Mouse (Mus musculus): ENCODE results near the gene Nr1d1. TPM values are rescaled to one million over a fixed set of nuclear protein-coding genes. Genes with fewer than 3 reads are reported as not detected.

Nr1d1 gene
- total and polyA plus RNA-seq, 3 experiments: 2.0 to 5.6 TPM; not detected in 1

DNA sequence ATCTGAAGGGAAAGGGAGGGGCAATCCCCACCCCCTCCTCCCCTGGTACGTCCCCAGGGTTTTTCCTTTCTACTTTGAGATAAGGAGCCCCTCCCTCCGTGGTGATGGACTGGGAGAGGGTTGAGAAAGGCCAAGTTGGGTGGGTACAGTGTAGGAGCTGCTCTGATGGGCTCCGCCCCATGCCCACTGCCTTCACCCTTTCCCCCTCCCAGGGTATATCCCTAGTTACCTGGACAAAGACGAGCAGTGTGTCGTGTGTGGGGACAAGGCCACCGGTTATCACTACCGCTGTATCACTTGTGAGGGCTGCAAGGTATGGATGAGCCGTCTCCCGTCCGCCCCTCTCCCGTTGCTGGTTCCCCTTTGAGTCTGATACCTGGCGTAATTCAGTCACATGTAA, 18.4 kb downstream of the Nr1d1 start:
- H3K79me2 ChIP-seq (ENCODE audit: control insufficient read depth, insufficient read depth, low read length, poor library complexity): peaks cover 5% of the 10 kb centered on the region
- no peaks in the 10 kb centered on the region for H3K27me3 ChIP-seq (ENCODE audit: control insufficient read depth in 1 of 2, insufficient read depth in 2 of 2, low read length in 2 of 2)
- no peak overlapping the region for H3K4me3 ChIP-seq (ENCODE audit: control insufficient read depth in 1 of 2, insufficient read depth in 1 of 2, low read depth in 2 of 2, low read length in 2 of 2)
- no peak for TF ChIP-seq ETS1 (IDR thresholded peaks at IDR 0.05; ENCODE audit: low read depth, low read length)
- no peak for TF ChIP-seq SMC3 (IDR thresholded peaks at IDR 0.05; ENCODE audit: low read depth, low read length)
- no peak for TF ChIP-seq NELFE (IDR thresholded peaks at IDR 0.05; ENCODE audit: low read depth, low read length)
- no peak for TF ChIP-seq E2F4 (IDR thresholded peaks at IDR 0.05; ENCODE audit: borderline replicate concordance, low read depth, low read length)
- TF ChIP-seq USF2 (IDR thresholded peaks at IDR 0.05; ENCODE audit: borderline replicate concordance in 1 of 2, insufficient read depth in 1 of 2, low read depth in 1 of 2, low read length in 2 of 2): no peak
- no peak for TF ChIP-seq JUND (IDR thresholded peaks at IDR 0.05; ENCODE audit: low read depth, low read length)
- TF ChIP-seq MYC (IDR thresholded peaks at IDR 0.05; ENCODE audit: low read depth, low read length): no peak
- no peak for TF ChIP-seq ZC3H11A (IDR thresholded peaks at IDR 0.05; ENCODE audit: low read depth, low read length)
- no peak for TF ChIP-seq EP300 (IDR thresholded peaks at IDR 0.05; ENCODE audit: low read depth in 1 of 2, low read length in 2 of 2)
- TF ChIP-seq GABPA (IDR thresholded peaks at IDR 0.05; ENCODE audit: low read depth, low read length): no peak
- no peak for TF ChIP-seq HCFC1 (IDR thresholded peaks at IDR 0.05; ENCODE audit: low read depth, low read length)
- TF ChIP-seq TAL1 (IDR thresholded peaks at IDR 0.05; ENCODE audit: low read length): no peak
- no peak for TF ChIP-seq ZMIZ1 (IDR thresholded peaks at IDR 0.05; ENCODE audit: low read depth, low read length)
- TF ChIP-seq BHLHE40 (IDR thresholded peaks at IDR 0.05; ENCODE audit: borderline replicate concordance, low read depth, low read length): no peak
- TF ChIP-seq UBTF (IDR thresholded peaks at IDR 0.05; ENCODE audit: borderline replicate concordance, insufficient read depth, low read depth, low read length): no peak
- TF ChIP-seq USF1 (IDR thresholded peaks at IDR 0.05; ENCODE audit: low read depth, low read length): no peak
- TF ChIP-seq TCF12 (IDR thresholded peaks at IDR 0.05; ENCODE audit: low read depth, low read length): no peak
- no peak for TF ChIP-seq RAD21 (IDR thresholded peaks at IDR 0.05; ENCODE audit: low read depth, low read length)
- H3K4me1 ChIP-seq (ENCODE audit: control insufficient read depth in 1 of 2, insufficient read depth in 2 of 2, low read length in 2 of 2): peaks cover 34 to 41% of the 10 kb centered on the region in 2 experiments
- DNase-seq (ENCODE audit: low read depth, low spot score): no peak
- no peak overlapping the region for H3K9ac ChIP-seq (ENCODE audit: control insufficient read depth, low read depth, low read length, poor library complexity, severe bottlenecking)
- no peaks in the 10 kb centered on the region for H3K9me3 ChIP-seq (replicated peaks; ENCODE audit: insufficient read depth, low read length)
- no peak overlapping the region for H3K27ac ChIP-seq (ENCODE audit: control insufficient read depth, low read depth, low read length)
- H3K36me3 ChIP-seq (ENCODE audit: control insufficient read depth in 1 of 2, insufficient read depth in 2 of 2, low read length in 2 of 2): peaks cover 0 to 34% of the 10 kb centered on the region in 2 experiments; a peak in 3 of 4 replicates

- Histone ChIP-seq H3K79me2 (ENCODE audit: control insufficient read depth, insufficient read depth, low read length, poor library complexity) (peaks cover 6% of the 10 kb centered on the region), H3K9ac (ENCODE audit: control insufficient read depth, low read depth, low read length, poor library complexity, severe bottlenecking) (no peak overlapping the region; the same call in 1 of the 2 replicates), H3K27ac (ENCODE audit: control insufficient read depth, low read depth, low read length) (no peak overlapping the region), H3K4me1 (ENCODE audit: control insufficient read depth in 1 of 2, insufficient read depth in 2 of 2, low read length in 2 of 2) (peaks cover 41 to 48% of the 10 kb centered on the region in 2 experiments), H3K9me3 (replicated peaks; ENCODE audit: insufficient read depth, low read length) (no peaks in the 10 kb centered on the region), H3K36me3 (ENCODE audit: control insufficient read depth in 1 of 2, insufficient read depth in 2 of 2, low read length in 2 of 2) (peaks cover 0 to 42% of the 10 kb centered on the region in 2 experiments; a peak in 3 of 4 replicates), H3K27me3 (ENCODE audit: control insufficient read depth in 1 of 2, insufficient read depth in 2 of 2, low read length in 2 of 2) (no peaks in the 10 kb centered on the region), H3K4me3 (ENCODE audit: control insufficient read depth in 1 of 2, insufficient read depth in 1 of 2, low read depth in 2 of 2, low read length in 2 of 2) (no peak overlapping the region)
- no peak for DNase-seq (ENCODE audit: low read depth, low spot score)
- peak; percentile 93 for TF ChIP-seq MAZ (IDR thresholded peaks at IDR 0.05; ENCODE audit: low read depth, low read length)
- TF ChIP-seq TCF12 (IDR thresholded peaks at IDR 0.05; ENCODE audit: low read depth, low read length): peak; percentile 91
- no peak for TF ChIP-seq NRF1 (IDR thresholded peaks at IDR 0.05; ENCODE audit: insufficient read depth, low read depth, low read length, poor library complexity, severe bottlenecking)
- no peak for TF ChIP-seq MAFK (IDR thresholded peaks at IDR 0.05; ENCODE audit: borderline replicate concordance, low read depth, low read length)
- TF ChIP-seq TBP (IDR thresholded peaks at IDR 0.05; ENCODE audit: low read depth, low read length): no peak
- TF ChIP-seq EP300 (IDR thresholded peaks at IDR 0.05; ENCODE audit: low read depth in 1 of 2, low read length in 2 of 2): peak; percentile 78 to 85
- TF ChIP-seq SIN3A (IDR thresholded peaks at IDR 0.05; ENCODE audit: low read length): peak; percentile 57; the same call in 1 of the 2 replicates
- TF ChIP-seq TAL1 (IDR thresholded peaks at IDR 0.05; ENCODE audit: low read length): peak; percentile 18
- TF ChIP-seq RCOR1 (IDR thresholded peaks at IDR 0.05; ENCODE audit: low read depth, low read length): 0 out of 2 replicates have a peak, but pooled peaks have one; percentile 25
- TF ChIP-seq GATA1 (IDR thresholded peaks at IDR 0.05; ENCODE audit: low read depth, low read length): peak; percentile 82
- peak; percentile 63; the same call in 1 of the 2 replicates for TF ChIP-seq USF1 (IDR thresholded peaks at IDR 0.05; ENCODE audit: low read depth, low read length)
- TF ChIP-seq ZMIZ1 (IDR thresholded peaks at IDR 0.05; ENCODE audit: low read depth, low read length): 0 out of 2 replicates have a peak, but pooled peaks have one; percentile 29
- no peak for TF ChIP-seq UBTF (IDR thresholded peaks at IDR 0.05; ENCODE audit: borderline replicate concordance, insufficient read depth, low read depth, low read length)
- no peak for TF ChIP-seq MYC (IDR thresholded peaks at IDR 0.05; ENCODE audit: low read depth, low read length)
- peak; percentile 78 for TF ChIP-seq ETS1 (IDR thresholded peaks at IDR 0.05; ENCODE audit: low read depth, low read length)
Observed at GRCm38 (mm10) chr11:98755726-98756380, 19.3 kb downstream of the Nr1d1 start.

Measured in MEL (cell line).